Mouse (Mus musculus) liver, adult 2 months (tissue): ENCODE data around the gene Stk4.

Source experiments
- CTCF ChIP-seq: fragments of 200-500 bp; IDR thresholded peaks from 2 replicates; pipeline ENCODE4 v1.5.1; 2011; ENCODE audit warnings: low read depth, low read length, control low read depth
- POLR2A ChIP-seq: fragments of 200-500 bp; IDR thresholded peaks from 2 replicates; pipeline ENCODE4 v1.6.1; 2011; ENCODE audit warnings: low read length, control low read depth; ENCODE audit not compliant: insufficient read depth; ENCODE audit errors: extremely low read depth

DNA sequence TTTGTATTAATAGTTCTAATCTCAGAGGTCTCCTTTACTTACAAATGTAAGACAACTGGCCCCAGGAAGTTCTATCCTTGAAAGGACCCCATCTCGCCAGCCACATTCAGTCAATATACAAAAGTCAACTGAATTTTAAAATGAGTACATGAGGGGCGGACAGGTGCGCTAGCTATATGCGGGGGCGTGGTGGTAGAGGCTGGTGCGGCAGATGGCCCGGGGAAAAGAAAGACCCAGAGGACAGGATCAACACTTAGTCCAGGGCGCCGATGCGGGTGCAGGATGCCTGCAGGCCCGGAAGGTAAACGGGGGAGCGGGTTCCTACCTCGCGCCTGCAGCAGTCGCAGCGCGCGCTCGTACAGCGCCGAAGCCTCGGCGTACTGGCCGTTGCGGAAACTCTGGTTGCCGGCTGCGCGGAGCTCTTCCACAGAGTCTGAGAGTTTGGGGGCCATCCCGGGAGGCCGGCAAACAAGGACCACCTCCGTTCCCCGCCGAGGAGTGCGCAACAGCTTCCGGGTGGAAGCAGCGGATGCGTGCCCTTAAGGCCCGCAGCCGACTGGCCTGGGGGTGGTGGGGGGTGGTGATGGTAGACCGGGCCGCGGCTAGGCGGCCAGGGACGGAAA is at the start of gene Stk4:
- TF ChIP-seq CTCF (no peak), POLR2A (no peak)
